Mouse (Mus musculus) heart, embryonic 13.5 days (tissue): ENCODE results near the gene Btbd7. TPM values are rescaled to one million over a fixed set of nuclear protein-coding genes. Genes with fewer than 3 reads are reported as not detected.

Source experiments
- ATAC-seq: fragments of 200-750 bp; cut with Nextera tagmentation; 2 replicates; pipeline ENCODE4 v1.8.0; 2017; ENCODE audit warnings: moderate TSS enrichment; ENCODE audit not compliant: insufficient number of reproducible peaks, low FRiP score, low TSS enrichment; ENCODE audit errors: extremely low read depth
- H3K27ac ChIP-seq: fragments of 300-500 bp; sonication (generic); replicated peaks from 2 replicates; pipeline ENCODE4 v1.5.1; 2015; ENCODE audit warnings: moderate library complexity, mild to moderate bottlenecking, inconsistent platforms
- H3K27me3 ChIP-seq: fragments of 300-500 bp; sonication (generic); replicated peaks from 2 replicates; pipeline ENCODE4 v1.6.1; 2015; ENCODE audit warnings: mild to moderate bottlenecking, inconsistent platforms
- H3K36me3 ChIP-seq: fragments of 300-500 bp; sonication (generic); 2 replicates; pipeline ENCODE4 v1.6.1; 2015; ENCODE audit warnings: mild to moderate bottlenecking, inconsistent platforms
- H3K4me1 ChIP-seq: fragments of 300-500 bp; sonication (generic); 2 replicates; pipeline ENCODE4 v1.6.1; 2015; ENCODE audit warnings: inconsistent platforms
- H3K4me2 ChIP-seq: fragments of 300-500 bp; sonication (generic); 2 replicates; pipeline ENCODE4 v1.6.1; 2015; ENCODE audit warnings: inconsistent platforms, mild to moderate bottlenecking, moderate library complexity
- H3K4me3 ChIP-seq: fragments of 300-500 bp; sonication (generic); 2 replicates; pipeline ENCODE4 v1.5.1; 2015; ENCODE audit warnings: moderate library complexity, mild to moderate bottlenecking, inconsistent platforms
- H3K9ac ChIP-seq: fragments of 300-500 bp; sonication (generic); 2 replicates; pipeline ENCODE4 v1.6.1; 2015; ENCODE audit warnings: inconsistent platforms, mild to moderate bottlenecking, moderate library complexity
- H3K9me3 ChIP-seq: fragments of 300-500 bp; sonication (generic); 2 replicates; pipeline ENCODE4 v1.6.1; 2016; ENCODE audit warnings: inconsistent platforms
- WGBS: fragments of 180-500 bp; shearing (Covaris S2); methylation state at CpG from one replicate; pipeline ENCODE4 v1.1.7; 2015; ENCODE audit warnings: mixed read lengths; 5-methylcytosine and 5-hydroxymethylcytosine counted together
- polyA plus RNA-seq: library from polyadenylated mRNA; unstranded; fragments of >200 nt; fragmentation: Nextera tagmentation; extraction: Ambion mirVana; gene quantifications from 2 replicates; pipeline ENCODE4 v1.2.1, GENCODE M21; 2015

Btbd7 gene
- polyA plus RNA-seq, 1 experiment from 2014 or later = 11.7 TPM

DNA sequence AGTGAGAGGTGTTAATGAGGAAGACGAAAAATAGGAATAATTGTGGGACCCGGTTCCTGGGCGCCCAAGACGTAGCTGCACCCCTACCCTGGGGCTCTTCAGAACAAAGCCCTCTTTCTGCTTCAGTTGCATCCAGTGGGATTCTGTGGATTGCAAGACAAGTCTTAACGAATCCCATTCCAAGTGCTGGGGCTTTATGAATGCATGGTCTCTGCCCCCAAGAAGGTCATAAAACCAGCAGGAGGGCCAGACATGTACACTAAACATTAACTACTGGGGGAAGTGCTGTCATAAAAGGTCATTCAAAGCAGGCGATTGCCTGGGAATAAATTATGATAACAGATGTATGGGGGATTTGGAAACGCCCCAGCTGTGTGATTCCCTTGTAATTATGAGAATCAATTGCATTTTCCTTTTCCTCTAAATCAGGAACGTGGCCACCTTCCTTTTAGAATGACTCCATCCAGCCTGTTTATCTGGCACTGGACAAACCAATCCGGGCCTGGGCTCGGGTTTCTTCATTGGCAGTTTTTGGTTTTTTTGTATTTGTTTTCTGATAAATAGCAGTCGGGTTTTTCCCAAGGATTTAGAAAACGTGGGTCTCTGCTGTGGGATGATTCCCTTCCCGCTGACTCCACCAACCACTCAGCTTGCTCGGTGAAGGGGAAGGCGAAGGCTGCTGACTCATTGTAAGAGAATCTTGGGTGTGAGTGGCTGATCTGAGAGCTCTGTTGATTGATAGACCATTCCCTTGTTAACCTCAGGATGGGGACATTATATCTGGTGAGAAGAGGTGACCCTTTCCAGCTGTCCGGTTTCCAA is 147.3 kb downstream of the Btbd7 start:
- H3K9me3 ChIP-seq = no peaks in the 10 kb centered on the region
- H3K36me3 ChIP-seq = no peaks in the 10 kb centered on the region
- 37% methylated on average over 16 of the region's 16 CpGs for WGBS
- no peak for ATAC-seq
- H3K4me3 ChIP-seq = peak overlapping the region; percentile 33; the same call in 1 of the 2 replicates
- H3K27ac ChIP-seq = 0 out of 2 replicates have a peak overlapping the region, but pooled peaks have one; percentile 24
- no peaks in the 10 kb centered on the region for H3K27me3 ChIP-seq
- 0 out of 2 replicates have a peak overlapping the region, but pooled peaks have one; percentile 2 for H3K9ac ChIP-seq
- peaks cover 19% of the 10 kb centered on the region for H3K4me1 ChIP-seq
- peak overlapping the region; percentile 61 for H3K4me2 ChIP-seq

Other genes with a start within 250 kb of the Btbd7 start
- 4.3 and 6.4 TPM in 2 replicates for gene Itpk1, start 173.5 kb downstream of the Btbd7 start, polyA plus RNA-seq
- 17.9 and 18.3 TPM in 2 replicates for gene Moap1, start 134.8 kb downstream of the Btbd7 start, polyA plus RNA-seq
- gene Tmem251, start 134.7 kb downstream of the Btbd7 start, polyA plus RNA-seq = 6.8 and 7.5 TPM in 2 replicates
- gene Gm28051, start 120.7 kb downstream of the Btbd7 start, polyA plus RNA-seq = not detected in 2 replicates
- gene Gon7, start 120.7 kb downstream of the Btbd7 start, polyA plus RNA-seq = 20.7 and 26.6 TPM in 2 replicates
- 26.5 and 30.3 TPM in 2 replicates for gene Ubr7, start 120.5 kb downstream of the Btbd7 start, polyA plus RNA-seq
- gene Gm20604, start 119.8 kb downstream of the Btbd7 start, polyA plus RNA-seq = 17.8 and 18.1 TPM in 2 replicates
- gene Cox8c, start 20.8 kb upstream of the Btbd7 start, polyA plus RNA-seq = not detected in 2 replicates
- gene Unc79, start 70.4 kb upstream of the Btbd7 start, polyA plus RNA-seq = 0.01 and 0.08 TPM in 2 replicates